In the genomic region with DNA sequence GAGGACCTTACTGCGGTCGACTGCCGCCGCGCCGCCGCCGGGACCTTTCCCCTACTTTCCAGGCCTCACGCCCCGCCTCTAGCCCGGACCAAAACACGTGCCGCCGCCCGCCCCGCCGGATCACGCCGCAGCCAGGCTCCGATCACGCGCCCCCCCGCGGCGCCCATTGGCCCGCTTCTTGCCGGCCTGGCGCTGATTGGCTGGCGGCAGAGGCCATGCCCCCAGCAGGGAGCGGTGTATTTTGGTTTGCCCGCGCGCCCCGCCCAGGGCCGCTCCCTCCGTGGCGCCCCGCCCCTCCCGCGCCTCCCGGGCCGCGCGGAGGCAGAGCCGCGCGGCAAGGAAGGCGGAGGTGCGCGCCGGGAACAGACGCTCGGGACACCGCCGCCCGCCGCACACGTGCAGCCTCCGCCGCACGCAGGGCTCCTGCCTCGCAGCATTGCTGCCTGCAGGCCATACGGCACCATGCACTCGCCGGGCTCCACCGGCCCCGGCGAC, we compare ENCODE assay signal across 7 mouse cellular contexts. TPM values are rescaled to one million over a fixed set of nuclear protein-coding genes. Genes with fewer than 3 reads are reported as not detected.
DNase-seq lines count a peak whose midpoint lies in the region; ATAC-seq lines count a peak whose summit lies in the region.

A gene (plus strand): TSS at position 212 of the 495 bp plus-strand sequence.

- peak within 1 kb of the TSS; percentile 97 for H3K9ac ChIP-seq in intestine, embryonic 16.5 days (ENCODE audit: low read depth, low read length)
- H3K9ac ChIP-seq in midbrain, embryonic 11.5 days (ENCODE audit: low read length), result peak within 1 kb of the TSS; percentile 89

- DNase-seq in adrenal gland, adult 2 months, result peak; percentile 100
- peak; percentile 94 for DNase-seq in embryo, embryonic 11.5 days (ENCODE audit: low read depth, low spot score)
- peak; percentile 99 for DNase-seq in gastrocnemius, postnatal 4 days (ENCODE audit: low spot score in 2 of 2)
- peak; percentile 96 to 99 for DNase-seq in left cerebral cortex, postnatal 36 days (ENCODE audit: low spot score in 2 of 2)
- peak; percentile 100 for DNase-seq in midbrain, embryonic 11.5 days (ENCODE audit: low spot score, missing footprints)
- peak; percentile 96 for DNase-seq in skeletal muscle tissue, adult 2 months (ENCODE audit: low read depth, low spot score)

- H3K27ac ChIP-seq in intestine, embryonic 16.5 days (ENCODE audit: low read length), result peak within 1 kb of the TSS; percentile 96
- peak within 1 kb of the TSS; percentile 84 for H3K27ac ChIP-seq in midbrain, embryonic 11.5 days (ENCODE audit: low read depth, low read length)

- H3K36me3 ChIP-seq in intestine, embryonic 16.5 days (ENCODE audit: control insufficient read depth, insufficient read depth, low read length), result peaks cover 6% of the 10 kb centered on the region; the same call in 1 of the 2 replicates
- peaks cover 6% of the 10 kb centered on the region for H3K36me3 ChIP-seq in midbrain, embryonic 11.5 days (ENCODE audit: control insufficient read depth, insufficient read depth, low read length)

- WGBS in intestine, embryonic 16.5 days, result under 1% methylated on average over 63 of the region's 68 CpGs
- under 1% methylated on average over 53 of the region's 68 CpGs for WGBS in midbrain, embryonic 11.5 days

- peak within 1 kb of the TSS; percentile 77 for H3K4me2 ChIP-seq in intestine, embryonic 16.5 days (ENCODE audit: low read depth, low read length)
- peak within 1 kb of the TSS; percentile 60 for H3K4me2 ChIP-seq in midbrain, embryonic 11.5 days

- peak; percentile 93 for ATAC-seq in intestine, embryonic 16.5 days
- ATAC-seq in midbrain, embryonic 11.5 days (ENCODE audit: low FRiP score), result peak; percentile 94

- intact Hi-C loops in left cerebral cortex, postnatal 36 days (cut with DNase I), result loop anchor here (1.0 kb wide), 1 partner anchor 29 kb away; no protein-coding TSS in a partner anchor

- H3K4me3 ChIP-seq in intestine, embryonic 16.5 days (ENCODE audit: low read length), result peak within 1 kb of the TSS; percentile 89
- peak within 1 kb of the TSS; percentile 83 for H3K4me3 ChIP-seq in midbrain, embryonic 11.5 days (ENCODE audit: low read depth, low read length)

- H3K27me3 ChIP-seq in intestine, embryonic 16.5 days (replicated peaks; ENCODE audit: control insufficient read depth, insufficient read depth, low read length), result no peaks in the 10 kb centered on the region
- H3K27me3 ChIP-seq in midbrain, embryonic 11.5 days (ENCODE audit: control insufficient read depth, insufficient read depth, low read length), result peaks cover 2% of the 10 kb centered on the region; the same call in 1 of the 2 replicates

- H3K4me1 ChIP-seq in intestine, embryonic 16.5 days (ENCODE audit: control insufficient read depth, insufficient read depth, low read length), result peaks cover 16% of the 10 kb centered on the region
- H3K4me1 ChIP-seq in midbrain, embryonic 11.5 days (ENCODE audit: control insufficient read depth, insufficient read depth, low read length), result peaks cover 16% of the 10 kb centered on the region

- H3K9me3 ChIP-seq in intestine, embryonic 16.5 days (ENCODE audit: control insufficient read depth, low read length), result no peaks in the 10 kb centered on the region
- no peaks in the 10 kb centered on the region for H3K9me3 ChIP-seq in midbrain, embryonic 11.5 days (ENCODE audit: control insufficient read depth, low read length)

RNA-seq across cellular contexts. Expression of the gene that starts here (rescaled TPM):
- total RNA-seq in adrenal gland, adult 2 months (2021), result 10 to 100 TPM; 10.4 to 13.5 TPM
- polyA plus RNA-seq in adrenal gland, adult 2 months (2012; rRNA removed), result 8.3 and 9.1 TPM in 2 replicates
- 10 to 100 TPM; 18.9 to 19.4 TPM for total RNA-seq in gastrocnemius, postnatal 4 days (2021)
- polyA plus RNA-seq in intestine, embryonic 16.5 days (2015; fragmentation: Nextera tagmentation; extraction: Ambion mirVana), result 8.1 and 10.0 TPM in 2 replicates
- total RNA-seq in left cerebral cortex, postnatal 36 days (2021), result 1 to 10 TPM; 6.0 to 6.7 TPM
- polyA plus RNA-seq in midbrain, embryonic 11.5 days (2014; fragmentation: Nextera tagmentation; extraction: Ambion mirVana), result 15.8 and 17.0 TPM in 2 replicates

Comparison
In these comparisons a context has a peak if more than half of its experiments do, and no peak if none do; other contexts are left out.
1. Peak in every context shown above with its lines: DNase-seq, ATAC-seq, H3K4me3 ChIP-seq and H3K27ac ChIP-seq.